Mouse (Mus musculus): ENCODE results near the gene Necab2. TPM values are rescaled to one million over a fixed set of nuclear protein-coding genes. Genes with fewer than 3 reads are reported as not detected.

Necab2 gene
- total and polyA plus RNA-seq, 2 experiments from 2014 or later, result 61.5 to 70.9 TPM

- Histone ChIP-seq H3K4me2 (ENCODE audit: low read depth, low read length) (no peak overlapping the region), H3K4me3 (ENCODE audit: low read length) (no peak overlapping the region), H3K27ac (no peak overlapping the region), H3K9me3 (ENCODE audit: low read length) (no peaks in the 10 kb centered on the region), H3K4me1 (ENCODE audit: insufficient read depth, low read length) (peaks cover 4% of the 10 kb centered on the region; the same call in 1 of the 2 replicates), H3K36me3 (ENCODE audit: insufficient read depth, low read length) (no peaks in the 10 kb centered on the region), H3K27me3 (ENCODE audit: insufficient read depth, low read length) (no peaks in the 10 kb centered on the region), H3K9ac (replicated peaks; ENCODE audit: low read length) (no peak overlapping the region)
- ATAC-seq (no peak), DNase-seq (ENCODE audit: low spot score) (no peak)
- TF ChIP-seq CTCF (IDR thresholded peaks at IDR 0.05; ENCODE audit: low read depth), result no peak
- 72% methylated on average over 11 of the region's 11 CpGs for WGBS
These were observed 9.0 kb upstream of the Necab2 start for GRCm38 (mm10) chr8:119437506-119437905.

DNA sequence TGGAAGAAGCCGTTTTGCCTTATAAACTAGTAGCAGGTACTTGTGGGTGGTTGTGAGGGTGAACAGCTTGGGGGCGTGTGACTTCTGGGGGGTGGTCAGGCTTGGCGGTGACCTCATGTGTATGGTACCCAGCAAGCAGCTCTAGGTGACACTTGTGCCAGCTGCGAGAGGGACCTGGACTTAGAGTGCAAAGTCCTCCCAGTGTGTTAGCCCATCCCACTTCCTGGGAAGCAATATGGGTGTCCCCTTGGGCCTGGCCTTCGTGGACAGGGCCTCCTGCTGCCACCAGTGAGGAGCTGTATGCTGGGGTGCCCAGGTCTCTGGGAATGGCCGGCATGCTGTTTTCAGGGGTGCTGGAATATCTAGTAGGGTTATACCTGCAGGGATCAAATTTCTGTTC, 7.6 kb upstream of the Necab2 start:
- Histone ChIP-seq H3K36me3 (ENCODE audit: insufficient read depth, low read length) (no peaks in the 10 kb centered on the region), H3K4me3 (ENCODE audit: low read length) (no peak overlapping the region), H3K27me3 (ENCODE audit: insufficient read depth, low read length) (no peaks in the 10 kb centered on the region), H3K9me3 (ENCODE audit: low read length) (no peaks in the 10 kb centered on the region), H3K27ac (no peak overlapping the region), H3K4me2 (ENCODE audit: low read depth, low read length) (no peak overlapping the region), H3K9ac (replicated peaks; ENCODE audit: low read length) (no peak overlapping the region), H3K4me1 (ENCODE audit: insufficient read depth, low read length) (peaks cover 4% of the 10 kb centered on the region; the same call in 1 of the 2 replicates)
- no peak for TF ChIP-seq CTCF (IDR thresholded peaks at IDR 0.05; ENCODE audit: low read depth)
- no peak for ATAC-seq
- 82% methylated on average over 6 of the region's 6 CpGs for WGBS
- DNase-seq (ENCODE audit: low spot score), result no peak

GRCm38 (mm10) chr8:119439424-119439823, 7.1 kb upstream of the Necab2 start:
- Histone ChIP-seq H3K9ac (replicated peaks; ENCODE audit: low read length) (no peak overlapping the region), H3K27me3 (ENCODE audit: insufficient read depth, low read length) (no peaks in the 10 kb centered on the region), H3K4me3 (ENCODE audit: low read length) (no peak overlapping the region), H3K4me2 (ENCODE audit: low read depth, low read length) (no peak overlapping the region), H3K27ac (no peak overlapping the region), H3K4me1 (ENCODE audit: insufficient read depth, low read length) (peaks cover 4% of the 10 kb centered on the region; the same call in 1 of the 2 replicates), H3K9me3 (ENCODE audit: low read length) (no peaks in the 10 kb centered on the region), H3K36me3 (ENCODE audit: insufficient read depth, low read length) (no peaks in the 10 kb centered on the region)
- DNase-seq (ENCODE audit: low spot score), result no peak
- 90% methylated on average over 2 of the region's 2 CpGs for WGBS
- TF ChIP-seq CTCF (IDR thresholded peaks at IDR 0.05; ENCODE audit: low read depth), result no peak
- no peak for ATAC-seq

- H3K9me3 ChIP-seq (ENCODE audit: low read length), result no peaks in the 10 kb centered on the region
- no peak for ATAC-seq
- H3K9ac ChIP-seq (replicated peaks; ENCODE audit: low read length), result no peak overlapping the region
- H3K4me3 ChIP-seq (ENCODE audit: low read length), result no peak overlapping the region
- WGBS, result 42% methylated on average over 7 of the region's 7 CpGs
- no peaks in the 10 kb centered on the region for H3K27me3 ChIP-seq (ENCODE audit: insufficient read depth, low read length)
- TF ChIP-seq CTCF (IDR thresholded peaks at IDR 0.05; ENCODE audit: low read depth), result no peak
- no peak overlapping the region for H3K27ac ChIP-seq
- H3K4me1 ChIP-seq (ENCODE audit: insufficient read depth, low read length), result peaks cover 4% of the 10 kb centered on the region; the same call in 1 of the 2 replicates
- H3K36me3 ChIP-seq (ENCODE audit: insufficient read depth, low read length), result no peaks in the 10 kb centered on the region
- no peak overlapping the region for H3K4me2 ChIP-seq (ENCODE audit: low read depth, low read length)
- DNase-seq (ENCODE audit: low spot score), result no peak
These were observed 6.6 kb upstream of the Necab2 start for GRCm38 (mm10) chr8:119439893-119440249.

DNA sequence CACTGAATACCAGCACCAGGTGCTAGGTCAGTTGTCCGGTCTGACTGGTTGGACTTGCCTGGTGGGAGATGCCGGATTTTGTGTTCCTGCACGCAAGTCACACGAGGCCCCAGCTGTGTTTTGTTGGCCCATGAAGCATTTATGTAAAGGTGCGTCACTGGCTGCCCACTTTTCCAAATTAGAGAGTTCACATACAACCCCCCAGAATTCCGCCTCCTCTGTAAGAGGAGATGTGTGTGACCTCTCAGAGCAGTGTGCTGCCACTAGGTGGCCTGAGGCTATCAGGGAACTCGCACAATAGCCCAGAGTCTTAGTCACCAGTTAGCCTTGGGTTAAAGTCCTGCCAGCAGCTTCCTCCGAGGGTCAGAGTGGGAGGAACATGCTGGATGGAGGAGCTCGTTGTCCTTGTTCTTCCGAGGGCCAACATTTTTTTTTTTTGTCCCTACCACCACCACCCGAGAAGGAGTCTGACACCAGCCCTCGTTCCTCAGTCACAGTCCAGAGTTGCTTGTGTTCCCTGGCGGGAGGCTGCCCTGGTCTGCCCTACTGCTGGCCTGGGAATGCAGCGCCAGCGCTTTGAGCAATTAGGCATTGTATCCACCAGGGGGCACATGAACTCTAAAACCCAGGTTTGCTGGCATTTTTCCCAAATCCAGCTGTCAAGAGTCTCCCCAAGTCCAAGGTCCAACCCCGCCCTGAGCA, 6.1 kb upstream of the Necab2 start:
- Histone ChIP-seq H3K27me3 (ENCODE audit: insufficient read depth, low read length) (no peaks in the 10 kb centered on the region), H3K9me3 (ENCODE audit: low read length) (no peaks in the 10 kb centered on the region), H3K36me3 (ENCODE audit: insufficient read depth, low read length) (no peaks in the 10 kb centered on the region), H3K4me2 (ENCODE audit: low read depth, low read length) (no peak overlapping the region), H3K9ac (replicated peaks; ENCODE audit: low read length) (no peak overlapping the region), H3K27ac (no peak overlapping the region), H3K4me1 (ENCODE audit: insufficient read depth, low read length) (peaks cover 4% of the 10 kb centered on the region; the same call in 1 of the 2 replicates), H3K4me3 (ENCODE audit: low read length) (no peak overlapping the region)
- TF ChIP-seq CTCF (IDR thresholded peaks at IDR 0.05; ENCODE audit: low read depth), result peak; percentile 76
- ATAC-seq, result peak; percentile 48
- WGBS, result 17% methylated on average over 16 of the region's 16 CpGs
- DNase-seq (ENCODE audit: low spot score), result peak; percentile 90

DNA sequence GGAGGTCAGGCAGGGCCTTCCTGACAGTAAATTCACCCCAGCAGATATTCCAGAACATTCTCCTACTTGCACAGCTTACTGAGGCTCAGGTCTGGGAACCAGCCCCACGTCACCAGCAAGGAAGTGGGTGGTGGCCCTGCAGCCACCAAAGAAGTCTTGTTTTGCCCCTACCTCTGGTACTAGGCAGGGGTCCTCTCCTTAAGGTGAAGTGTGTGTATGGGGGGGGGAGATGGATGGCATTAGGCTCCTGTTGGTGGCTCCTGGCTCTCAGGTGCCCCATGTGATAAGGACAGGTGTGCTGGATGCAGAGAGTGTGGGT, 5.6 kb upstream of the Necab2 start:
- no peak for DNase-seq (ENCODE audit: low spot score)
- Histone ChIP-seq H3K9ac (replicated peaks; ENCODE audit: low read length) (no peak overlapping the region), H3K4me1 (ENCODE audit: insufficient read depth, low read length) (peaks cover 4% of the 10 kb centered on the region; the same call in 1 of the 2 replicates), H3K4me3 (ENCODE audit: low read length) (no peak overlapping the region), H3K9me3 (ENCODE audit: low read length) (no peaks in the 10 kb centered on the region), H3K4me2 (ENCODE audit: low read depth, low read length) (no peak overlapping the region), H3K27me3 (ENCODE audit: insufficient read depth, low read length) (no peaks in the 10 kb centered on the region), H3K27ac (no peak overlapping the region), H3K36me3 (ENCODE audit: insufficient read depth, low read length) (no peaks in the 10 kb centered on the region)
- ATAC-seq, result peak; percentile 30
- no peak for TF ChIP-seq CTCF (IDR thresholded peaks at IDR 0.05; ENCODE audit: low read depth)
- 50% methylated on average over 1 of the region's 1 CpGs for WGBS

DNA sequence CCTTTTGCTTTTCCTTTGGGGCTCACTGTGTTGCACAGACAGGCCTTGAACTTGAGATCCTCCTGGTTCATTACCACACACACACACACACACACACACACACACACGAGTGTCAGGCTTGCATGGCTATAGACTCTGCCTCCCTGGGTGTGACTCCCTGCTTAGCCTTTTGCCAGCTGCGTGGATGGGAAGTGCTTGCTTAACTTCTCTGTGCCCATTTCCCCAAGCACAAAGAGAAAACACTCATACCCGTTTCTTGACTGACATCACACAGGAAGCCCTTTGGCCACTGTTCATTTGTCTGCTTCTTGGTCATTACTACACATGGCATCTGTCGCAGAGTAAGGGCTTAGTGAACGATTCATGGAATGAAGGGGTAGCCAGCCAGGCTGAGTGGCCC, 4.5 kb upstream of the Necab2 start:
- Histone ChIP-seq H3K9me3 (ENCODE audit: low read length) (no peaks in the 10 kb centered on the region), H3K9ac (replicated peaks; ENCODE audit: low read length) (no peak overlapping the region), H3K4me3 (ENCODE audit: low read length) (no peak overlapping the region), H3K4me2 (ENCODE audit: low read depth, low read length) (no peak overlapping the region), H3K27me3 (ENCODE audit: insufficient read depth, low read length) (no peaks in the 10 kb centered on the region), H3K36me3 (ENCODE audit: insufficient read depth, low read length) (no peaks in the 10 kb centered on the region), H3K4me1 (ENCODE audit: insufficient read depth, low read length) (peaks cover 4% of the 10 kb centered on the region; the same call in 1 of the 2 replicates), H3K27ac (no peak overlapping the region)
- ATAC-seq (no peak), DNase-seq (ENCODE audit: low spot score) (no peak)
- 67% methylated on average over 5 of the region's 5 CpGs for WGBS
- no peak for TF ChIP-seq CTCF (IDR thresholded peaks at IDR 0.05; ENCODE audit: low read depth)

Data from hindbrain, postnatal 0 days (tissue).